Mouse (Mus musculus): ENCODE data around the gene Ces1f. TPM values are rescaled to one million over a fixed set of nuclear protein-coding genes. Genes with fewer than 3 reads are reported as not detected.

Ces1f gene
- polyA plus RNA-seq (2011; ENCODE audit: insufficient read depth, insufficient read length, low replicate concordance, missing spikeins): 1.8 and 2.4 TPM in 2 replicates

DNA sequence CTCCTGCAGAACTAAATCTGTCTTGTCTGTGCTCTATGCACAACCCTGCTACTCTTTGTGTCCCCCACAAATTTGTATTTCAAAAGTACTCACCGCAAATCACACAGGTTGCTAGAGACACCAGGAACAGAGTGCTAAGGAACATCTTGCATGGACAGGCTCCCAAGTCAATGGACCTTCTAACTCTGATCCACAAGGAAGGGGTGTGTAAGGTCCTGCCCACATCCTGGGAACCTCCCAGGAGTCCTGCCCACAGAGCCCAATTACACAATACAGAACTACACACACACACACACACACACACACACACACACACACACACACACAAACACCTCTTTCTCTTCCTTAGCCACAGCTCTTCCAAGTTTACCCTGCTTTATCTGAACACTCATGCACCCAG lies at the start of gene Ces1f:
Gene Ces1f, minus strand, starts transcription at position 192 of the 400 bp plus-strand sequence.
- 94% methylated on average over 1 of the region's 1 CpGs for WGBS
- no peak within 1 kb of the TSS for H3K4me3 ChIP-seq (replicated peaks; ENCODE audit: control insufficient read depth, low read depth, low read length)
- no peaks in the 10 kb centered on the region for H3K4me1 ChIP-seq (ENCODE audit: control insufficient read depth, insufficient read depth, low read length)
- no peak within 1 kb of the TSS for H3K27ac ChIP-seq (ENCODE audit: control insufficient read depth, insufficient read depth, low read depth, low read length, poor library complexity)
- no peak for TF ChIP-seq POLR2A (IDR thresholded peaks at IDR 0.05; ENCODE audit: borderline replicate concordance, control insufficient read depth, low read depth, low read length)
- TF ChIP-seq CTCF (IDR thresholded peaks at IDR 0.05; ENCODE audit: control insufficient read depth, insufficient read depth, low read length): no peak

DNA sequence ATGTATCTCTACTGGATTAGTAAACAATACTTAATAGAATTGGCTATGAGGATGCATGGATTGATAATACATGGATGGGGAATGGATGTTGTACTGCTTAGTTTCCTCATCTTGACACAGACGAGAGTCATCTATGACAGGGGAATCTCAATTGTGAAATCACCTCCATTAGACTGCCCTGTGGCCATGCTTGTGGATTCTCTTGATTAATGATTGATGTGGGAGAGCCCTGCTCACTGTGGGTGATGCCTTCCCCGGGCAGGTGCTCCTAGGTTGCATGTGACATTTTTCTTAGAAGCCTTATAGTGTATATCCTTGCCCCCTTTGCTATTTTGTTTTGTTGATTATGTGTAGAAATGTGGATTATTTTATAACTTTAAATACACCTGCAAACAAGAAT lies 45.6 kb upstream of the Ces1f start:
- H3K4me1 ChIP-seq (ENCODE audit: control insufficient read depth, insufficient read depth, low read length): no peaks in the 10 kb centered on the region
- H3K4me3 ChIP-seq (replicated peaks; ENCODE audit: control insufficient read depth, low read depth, low read length): no peak overlapping the region
- no peak for TF ChIP-seq CTCF (IDR thresholded peaks at IDR 0.05; ENCODE audit: control insufficient read depth, insufficient read depth, low read length)
- no peak for TF ChIP-seq POLR2A (IDR thresholded peaks at IDR 0.05; ENCODE audit: borderline replicate concordance, control insufficient read depth, low read depth, low read length)
- no peak overlapping the region for H3K27ac ChIP-seq (ENCODE audit: control insufficient read depth, insufficient read depth, low read depth, low read length, poor library complexity)
- 72% methylated on average over 2 of the region's 2 CpGs for WGBS

GRCm38 (mm10) chr8:93317031-93317430 lies 37.5 kb upstream of the Ces1f start:
- H3K4me1 ChIP-seq (ENCODE audit: control insufficient read depth, insufficient read depth, low read length): no peaks in the 10 kb centered on the region
- no peak for TF ChIP-seq POLR2A (IDR thresholded peaks at IDR 0.05; ENCODE audit: borderline replicate concordance, control insufficient read depth, low read depth, low read length)
- 71% methylated on average over 2 of the region's 2 CpGs for WGBS
- no peak overlapping the region for H3K4me3 ChIP-seq (replicated peaks; ENCODE audit: control insufficient read depth, low read depth, low read length)
- no peak overlapping the region for H3K27ac ChIP-seq (ENCODE audit: control insufficient read depth, insufficient read depth, low read depth, low read length, poor library complexity)

- no peak overlapping the region for H3K27ac ChIP-seq (ENCODE audit: control insufficient read depth, insufficient read depth, low read depth, low read length, poor library complexity)
- no peaks in the 10 kb centered on the region for H3K4me1 ChIP-seq (ENCODE audit: control insufficient read depth, insufficient read depth, low read length)
- 65% methylated on average over 2 of the region's 2 CpGs for WGBS
- TF ChIP-seq CTCF (IDR thresholded peaks at IDR 0.05; ENCODE audit: control insufficient read depth, insufficient read depth, low read length): no peak
- no peak for TF ChIP-seq POLR2A (IDR thresholded peaks at IDR 0.05; ENCODE audit: borderline replicate concordance, control insufficient read depth, low read depth, low read length)
- H3K4me3 ChIP-seq (replicated peaks; ENCODE audit: control insufficient read depth, low read depth, low read length): no peak overlapping the region
These were observed 36.0 kb upstream of the Ces1f start for GRCm38 (mm10) chr8:93315557-93315956.

GRCm38 (mm10) chr8:93283896-93284295 lies 4.3 kb upstream of the Ces1f start:
- Histone ChIP-seq H3K4me1 (ENCODE audit: control insufficient read depth, insufficient read depth, low read length) (no peaks in the 10 kb centered on the region), H3K27ac (ENCODE audit: control insufficient read depth, insufficient read depth, low read depth, low read length, poor library complexity) (no peak overlapping the region), H3K4me3 (replicated peaks; ENCODE audit: control insufficient read depth, low read depth, low read length) (no peak overlapping the region)
- 61% methylated on average over 2 of the region's 2 CpGs for WGBS
- TF ChIP-seq CTCF (IDR thresholded peaks at IDR 0.05; ENCODE audit: control insufficient read depth, insufficient read depth, low read length) (no peak), POLR2A (IDR thresholded peaks at IDR 0.05; ENCODE audit: borderline replicate concordance, control insufficient read depth, low read depth, low read length) (no peak)

GRCm38 (mm10) chr8:93282349-93282748 lies 2.8 kb upstream of the Ces1f start:
- Histone ChIP-seq H3K4me1 (ENCODE audit: control insufficient read depth, insufficient read depth, low read length) (no peaks in the 10 kb centered on the region), H3K4me3 (replicated peaks; ENCODE audit: control insufficient read depth, low read depth, low read length) (no peak overlapping the region), H3K27ac (ENCODE audit: control insufficient read depth, insufficient read depth, low read depth, low read length, poor library complexity) (no peak overlapping the region)
- 68% methylated on average over 3 of the region's 3 CpGs for WGBS
- TF ChIP-seq POLR2A (IDR thresholded peaks at IDR 0.05; ENCODE audit: borderline replicate concordance, control insufficient read depth, low read depth, low read length) (no peak), CTCF (IDR thresholded peaks at IDR 0.05; ENCODE audit: control insufficient read depth, insufficient read depth, low read length) (no peak)

GRCm38 (mm10) chr8:93278176-93278805 lies 1.3 kb downstream of the Ces1f start:
- WGBS: 72% methylated on average over 4 of the region's 4 CpGs
- H3K4me3 ChIP-seq (replicated peaks; ENCODE audit: control insufficient read depth, low read depth, low read length): no peak overlapping the region
- no peak overlapping the region for H3K27ac ChIP-seq (ENCODE audit: control insufficient read depth, insufficient read depth, low read depth, low read length, poor library complexity)
- H3K4me1 ChIP-seq (ENCODE audit: control insufficient read depth, insufficient read depth, low read length): no peaks in the 10 kb centered on the region
- TF ChIP-seq POLR2A (IDR thresholded peaks at IDR 0.05; ENCODE audit: borderline replicate concordance, control insufficient read depth, low read depth, low read length) (no peak), CTCF (IDR thresholded peaks at IDR 0.05; ENCODE audit: control insufficient read depth, insufficient read depth, low read length) (no peak)

DNA sequence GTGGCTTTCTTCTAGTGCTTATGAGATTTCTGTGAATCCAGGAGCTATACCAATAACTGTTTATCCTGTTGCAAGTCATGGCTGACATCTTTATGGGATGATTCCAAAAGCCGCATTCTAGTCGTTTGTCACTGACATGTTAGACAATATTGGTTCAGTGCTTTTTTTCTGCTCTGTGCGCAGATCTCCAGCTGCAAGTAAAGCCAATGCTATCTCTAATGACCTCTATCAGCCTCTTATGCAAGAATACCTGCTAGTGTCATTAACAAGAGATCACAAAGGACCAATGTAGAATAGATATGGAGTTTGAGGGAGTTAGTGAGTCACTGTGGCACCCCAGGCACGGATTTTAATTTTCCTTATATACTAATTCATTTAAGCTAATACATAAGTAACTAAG lies 4.9 kb downstream of the Ces1f start:
- no peak overlapping the region for H3K4me3 ChIP-seq (replicated peaks; ENCODE audit: control insufficient read depth, low read depth, low read length)
- WGBS: 78% methylated on average over 4 of the region's 4 CpGs
- TF ChIP-seq CTCF (IDR thresholded peaks at IDR 0.05; ENCODE audit: control insufficient read depth, insufficient read depth, low read length) (no peak), POLR2A (IDR thresholded peaks at IDR 0.05; ENCODE audit: borderline replicate concordance, control insufficient read depth, low read depth, low read length) (no peak)
- no peak overlapping the region for H3K27ac ChIP-seq (ENCODE audit: control insufficient read depth, insufficient read depth, low read depth, low read length, poor library complexity)
- H3K4me1 ChIP-seq (ENCODE audit: control insufficient read depth, insufficient read depth, low read length): no peaks in the 10 kb centered on the region

- 59% methylated on average over 3 of the region's 3 CpGs for WGBS
- H3K4me1 ChIP-seq (ENCODE audit: control insufficient read depth, insufficient read depth, low read length): no peaks in the 10 kb centered on the region
- H3K4me3 ChIP-seq (replicated peaks; ENCODE audit: control insufficient read depth, low read depth, low read length): no peak overlapping the region
- no peak for TF ChIP-seq CTCF (IDR thresholded peaks at IDR 0.05; ENCODE audit: control insufficient read depth, insufficient read depth, low read length)
- TF ChIP-seq POLR2A (IDR thresholded peaks at IDR 0.05; ENCODE audit: borderline replicate concordance, control insufficient read depth, low read depth, low read length): no peak
- no peak overlapping the region for H3K27ac ChIP-seq (ENCODE audit: control insufficient read depth, insufficient read depth, low read depth, low read length, poor library complexity)
These were observed 6.2 kb downstream of the Ces1f start for GRCm38 (mm10) chr8:93273321-93273720.

Data from bone marrow, adult 2 months (tissue).